Mouse (Mus musculus) T-cell, adult 2 months (primary cell): ENCODE data around the gene Lrmda.

Source experiments
- DNase-seq: peaks from one replicate; pipeline ENCODE4 v3.0.0; 2022; ENCODE audit warnings: low spot score

Lrmda gene

GRCm38 (mm10) chr14:22719968-22720367 lies 700.5 kb downstream of the Lrmda start:
- no peak for DNase-seq

- DNase-seq: no peak
Observed at GRCm38 (mm10) chr14:22721845-22722244, 702.3 kb downstream of the Lrmda start.

GRCm38 (mm10) chr14:22727548-22727947 lies 708.0 kb downstream of the Lrmda start:
- no peak for DNase-seq

GRCm38 (mm10) chr14:22728611-22729223 lies 709.2 kb downstream of the Lrmda start:
- no peak for DNase-seq

- DNase-seq: no peak
Observed at GRCm38 (mm10) chr14:22738603-22739002, 719.1 kb downstream of the Lrmda start.

- DNase-seq: no peak
Observed at GRCm38 (mm10) chr14:22742527-22742926, 723.0 kb downstream of the Lrmda start.

GRCm38 (mm10) chr14:22743264-22743663 lies 723.8 kb downstream of the Lrmda start:
- DNase-seq: no peak

GRCm38 (mm10) chr14:22744701-22745100 lies 725.2 kb downstream of the Lrmda start:
- DNase-seq: no peak

GRCm38 (mm10) chr14:22745263-22745881 lies 725.9 kb downstream of the Lrmda start:
- DNase-seq: no peak

GRCm38 (mm10) chr14:22745882-22746480 lies 726.5 kb downstream of the Lrmda start:
- no peak for DNase-seq

GRCm38 (mm10) chr14:22747816-22748215 lies 728.3 kb downstream of the Lrmda start:
- DNase-seq: no peak

- DNase-seq: no peak
Observed at GRCm38 (mm10) chr14:22750409-22750808, 730.9 kb downstream of the Lrmda start.

GRCm38 (mm10) chr14:22751290-22751689 lies 731.8 kb downstream of the Lrmda start:
- DNase-seq: no peak

GRCm38 (mm10) chr14:22754633-22755032 lies 735.1 kb downstream of the Lrmda start:
- no peak for DNase-seq

GRCm38 (mm10) chr14:22757493-22757892 lies 738.0 kb downstream of the Lrmda start:
- DNase-seq: no peak

GRCm38 (mm10) chr14:22759216-22759615 lies 739.7 kb downstream of the Lrmda start:
- DNase-seq: no peak

- DNase-seq: no peak
Observed at GRCm38 (mm10) chr14:22759673-22760072, 740.2 kb downstream of the Lrmda start.

- no peak for DNase-seq
Observed at GRCm38 (mm10) chr14:22760241-22761039, 740.9 kb downstream of the Lrmda start.

GRCm38 (mm10) chr14:22781709-22782108 lies 762.2 kb downstream of the Lrmda start:
- no peak for DNase-seq

- DNase-seq: no peak
Observed at GRCm38 (mm10) chr14:22782365-22782764, 762.9 kb downstream of the Lrmda start.

- no peak for DNase-seq
Observed at GRCm38 (mm10) chr14:22783211-22784161, 764.0 kb downstream of the Lrmda start.

GRCm38 (mm10) chr14:22800020-22800419 lies 780.5 kb downstream of the Lrmda start:
- DNase-seq: no peak
